17 mouse cellular contexts compared by ENCODE assay signal in genomic region chr13:43774605-43775426, GRCm38 (mm10). TPM values are rescaled to one million over a fixed set of nuclear protein-coding genes. Genes with fewer than 3 reads are reported as not detected.
DNase-seq lines count a peak whose midpoint lies in the region; ATAC-seq lines count a peak whose summit lies in the region.
"Had no signal": no experiment of that assay in that cellular context is flagged by ENCODE, and none has a peak within 500 bp of the region (broad histone marks: within the 10 kb centered on the region; RNA-seq: fewer than 3 reads in every experiment).

No protein-coding gene starts in this region.

- ATAC-seq in CD4-positive, CD25-positive, alpha-beta regulatory T cell, adult 4 months = peak; percentile 73
- ATAC-seq in forebrain, embryonic 16.5 days = no peak
- ATAC-seq: intestine, embryonic 16.5 days had no signal

- peaks cover 14% of the 10 kb centered on the region for H3K4me1 ChIP-seq in forebrain, embryonic 16.5 days (replicated peaks; ENCODE audit: control insufficient read depth, insufficient read depth, low read length)

- H3K27me3 ChIP-seq in forebrain, embryonic 16.5 days (replicated peaks; ENCODE audit: control insufficient read depth, insufficient read depth, low read length) = no peaks in the 10 kb centered on the region
- H3K27me3 ChIP-seq: limb, embryonic 15.5 days had no signal

- intact Hi-C loops in heart, postnatal 14 days (cut with DNase I) = no loop called here

- 77% methylated on average over 13 of the region's 13 CpGs for WGBS in forebrain, embryonic 16.5 days

- H3K9ac ChIP-seq in forebrain, embryonic 16.5 days (replicated peaks; ENCODE audit: low read depth, low read length) = no peak overlapping the region
- H3K9ac ChIP-seq: limb, embryonic 15.5 days had no signal

- H3K36me3 ChIP-seq in forebrain, embryonic 16.5 days (ENCODE audit: control insufficient read depth, insufficient read depth) = no peaks in the 10 kb centered on the region
- H3K36me3 ChIP-seq: limb, embryonic 15.5 days had no signal

- H3K4me3 ChIP-seq in forebrain, embryonic 16.5 days (replicated peaks; ENCODE audit: low read length) = no peak overlapping the region
- H3K4me3 ChIP-seq: limb, embryonic 15.5 days had no signal

- peak; percentile 90 for DNase-seq in heart, adult 11 months
- no peak for DNase-seq in heart, adult 9 months (ENCODE audit: low spot score in 2 of 2)
- DNase-seq in 3T3-L1 (ENCODE audit: low read depth, low spot score) = peak; percentile 62
- DNase-seq in urinary bladder, postnatal 25 days (ENCODE audit: low spot score) = no peak
- DNase-seq in adrenal gland, adult 2 months = no peak
- DNase-seq in heart, postnatal 14 days = no peak
- DNase-seq: adrenal gland, adult 8-10 months; cerebellum, adult 8-10 months; gastrocnemius, postnatal 25 days; spleen, adult 18-20 months; thymus, postnatal 36 days had no signal

- H3K27ac ChIP-seq in forebrain, embryonic 16.5 days (ENCODE audit: low read length) = no peak overlapping the region
- H3K27ac ChIP-seq: limb, embryonic 15.5 days; stomach, postnatal 0 days had no signal

- H3K4me2 ChIP-seq in forebrain, embryonic 16.5 days (ENCODE audit: low read length) = peak overlapping the region; percentile 29
- H3K4me2 ChIP-seq: limb, embryonic 15.5 days; midbrain, embryonic 11.5 days had no signal

- H3K9me3 ChIP-seq in forebrain, embryonic 16.5 days (ENCODE audit: control insufficient read depth, low read length) = no peaks in the 10 kb centered on the region
- H3K9me3 ChIP-seq: limb, embryonic 15.5 days had no signal

RNA-seq across cellular contexts. Expression of gene Cd83, which starts 9.8 kb away (rescaled TPM):
- polyA plus RNA-seq in CD4-positive, CD25-positive, alpha-beta regulatory T cell, adult 4 months (2017; shearing (Covaris generic)) = 100 to 1,000 TPM; 294 to 385 TPM
- 5.5 and 7.8 TPM in 2 replicates for polyA plus RNA-seq in forebrain, embryonic 16.5 days (2015; fragmentation: Nextera tagmentation; extraction: Ambion mirVana)
- total RNA-seq in adrenal gland, adult 2 months (2021) = 1 to 10 TPM; 2.5 to 3.8 TPM
- 3.0 and 3.7 TPM in 2 replicates for polyA plus RNA-seq in adrenal gland, adult 2 months (2012; rRNA removed)
- 1 to 10 TPM; 3.2 to 5.3 TPM for total RNA-seq in heart, postnatal 14 days (2021)

Comparison
In these comparisons a context has a peak if more than half of its experiments do, and no peak if none do; other contexts are left out.
1. DNase-seq: peak in heart, adult 11 months (single experiment) and 3T3-L1 (single experiment); none in heart, adult 9 months (0 of 2), urinary bladder, postnatal 25 days (single experiment), adrenal gland, adult 2 months (single experiment) and heart, postnatal 14 days (0 of 2).
2. RNA of gene Cd83, which starts 9.8 kb away (polyA plus RNA-seq): 294 to 385 TPM in CD4-positive, CD25-positive, alpha-beta regulatory T cell, adult 4 months; 5.5 to 7.8 TPM in forebrain, embryonic 16.5 days and 3.0 to 3.7 TPM in adrenal gland, adult 2 months; every median in the first group is over 10 times any median in the second.